Mouse (Mus musculus): ENCODE results near the gene Smchd1. TPM values are rescaled to one million over a fixed set of nuclear protein-coding genes. Genes with fewer than 3 reads are reported as not detected.

Gene Smchd1
- polyA plus RNA-seq, 1 experiment from 2014 or later = 24.6 TPM

DNA sequence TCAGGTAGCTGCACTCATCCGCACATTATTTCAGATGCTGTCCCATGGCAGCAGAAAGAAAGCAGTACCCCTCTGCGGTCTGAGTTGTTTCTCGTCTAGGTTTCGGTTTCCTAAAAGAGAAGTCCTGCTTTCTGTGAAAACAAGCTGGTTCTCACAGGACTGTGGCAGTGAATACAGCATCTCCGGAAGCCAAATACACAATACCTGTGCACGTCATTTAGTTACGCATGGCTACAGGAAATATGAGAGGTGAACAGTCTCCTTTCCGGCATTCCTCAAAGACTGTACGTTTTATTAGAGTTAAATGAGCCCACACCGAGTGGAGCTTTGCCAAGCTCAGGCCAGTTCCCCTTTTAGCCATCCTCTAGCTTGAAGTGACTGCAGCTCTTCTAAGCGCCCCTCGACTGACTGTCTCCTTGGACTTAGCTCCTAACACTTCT, 10.7 kb upstream of the Smchd1 start:
- H3K9ac ChIP-seq (ENCODE audit: low read depth, low read length) = peak overlapping the region; percentile 50
- H3K4me1 ChIP-seq (ENCODE audit: control insufficient read depth, low read depth, low read length) = peaks cover 29% of the 10 kb centered on the region
- peak overlapping the region; percentile 47 for H3K4me3 ChIP-seq (ENCODE audit: low read depth, low read length)
- no peaks in the 10 kb centered on the region for H3K36me3 ChIP-seq (ENCODE audit: control insufficient read depth, insufficient read depth)
- H3K9me3 ChIP-seq (replicated peaks; ENCODE audit: control insufficient read depth, low read length) = no peaks in the 10 kb centered on the region
- peak overlapping the region; percentile 72 for H3K27ac ChIP-seq (ENCODE audit: low read length)
- peak overlapping the region; percentile 71 for H3K4me2 ChIP-seq (ENCODE audit: low read depth, low read length)
- 11% methylated on average over 12 of the region's 12 CpGs for WGBS (ENCODE audit: insufficient replicate concordance)
- H3K27me3 ChIP-seq (ENCODE audit: control insufficient read depth, insufficient read depth, low read depth, low read length) = no peaks in the 10 kb centered on the region
- no peak for ATAC-seq (ENCODE audit: low read depth)

DNA sequence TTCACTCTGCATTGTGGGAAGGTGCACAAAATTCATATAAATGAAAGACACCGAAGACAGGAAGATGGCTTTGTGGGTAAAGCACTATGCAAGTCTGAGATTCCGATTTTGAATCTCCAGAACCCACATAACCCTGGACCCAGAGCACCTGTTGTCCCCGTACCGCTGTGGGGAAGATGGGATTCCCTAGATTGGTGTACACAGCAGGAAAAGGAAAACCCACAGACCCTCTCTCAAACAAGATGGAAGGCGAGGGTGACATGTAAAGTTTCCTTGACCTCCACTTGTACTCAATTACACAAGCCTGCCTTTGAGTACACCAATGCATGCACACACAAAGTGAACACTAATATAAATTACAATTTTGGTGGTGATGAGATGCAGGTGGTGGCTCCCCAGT, 9.6 kb upstream of the Smchd1 start:
- Histone ChIP-seq H3K36me3 (ENCODE audit: control insufficient read depth, insufficient read depth) (no peaks in the 10 kb centered on the region), H3K4me3 (ENCODE audit: low read depth, low read length) (no peak overlapping the region), H3K27me3 (ENCODE audit: control insufficient read depth, insufficient read depth, low read depth, low read length) (no peaks in the 10 kb centered on the region), H3K4me1 (ENCODE audit: control insufficient read depth, low read depth, low read length) (peaks cover 18% of the 10 kb centered on the region), H3K9ac (ENCODE audit: low read depth, low read length) (no peak overlapping the region), H3K4me2 (ENCODE audit: low read depth, low read length) (no peak overlapping the region), H3K9me3 (replicated peaks; ENCODE audit: control insufficient read depth, low read length) (no peaks in the 10 kb centered on the region), H3K27ac (ENCODE audit: low read length) (no peak overlapping the region)
- no peak for ATAC-seq (ENCODE audit: low read depth)
- 72% methylated on average over 5 of the region's 5 CpGs for WGBS (ENCODE audit: insufficient replicate concordance)

DNA sequence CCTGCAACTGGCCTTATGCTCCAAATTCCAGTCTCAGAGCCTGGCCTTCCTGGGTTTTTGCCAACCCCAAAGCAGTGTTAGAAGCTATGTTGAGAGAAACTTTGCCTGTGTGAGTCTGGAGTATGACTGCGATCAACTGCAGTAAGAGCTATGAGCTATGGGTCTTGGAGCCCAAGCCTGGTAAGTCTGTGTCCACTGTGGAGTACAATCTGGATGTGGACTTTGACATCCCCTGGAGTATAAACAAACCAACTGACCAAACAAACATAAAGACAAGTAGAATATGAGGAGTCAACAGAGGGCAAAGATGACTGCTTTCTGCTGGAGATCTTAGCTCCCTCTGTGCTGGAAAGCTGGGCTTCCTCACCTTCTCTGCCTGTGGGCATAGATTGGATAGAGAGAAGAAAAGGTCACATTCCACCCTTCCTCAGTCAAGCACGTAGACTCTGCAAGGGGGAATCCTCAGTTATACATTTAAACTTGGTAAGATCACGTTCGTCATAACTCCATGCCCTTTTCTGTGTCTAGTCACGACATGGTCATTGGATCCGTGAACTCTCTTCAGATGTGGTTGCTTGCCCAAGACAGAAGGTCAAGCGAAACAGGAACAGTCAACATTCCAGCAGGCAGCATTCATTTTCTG, 8.4 kb upstream of the Smchd1 start:
- Histone ChIP-seq H3K4me2 (ENCODE audit: low read depth, low read length) (no peak overlapping the region), H3K9me3 (replicated peaks; ENCODE audit: control insufficient read depth, low read length) (no peaks in the 10 kb centered on the region), H3K27me3 (ENCODE audit: control insufficient read depth, insufficient read depth, low read depth, low read length) (no peaks in the 10 kb centered on the region), H3K36me3 (ENCODE audit: control insufficient read depth, insufficient read depth) (no peaks in the 10 kb centered on the region), H3K4me3 (ENCODE audit: low read depth, low read length) (no peak overlapping the region), H3K9ac (ENCODE audit: low read depth, low read length) (no peak overlapping the region), H3K27ac (ENCODE audit: low read length) (peak overlapping the region; percentile 29), H3K4me1 (ENCODE audit: control insufficient read depth, low read depth, low read length) (peaks cover 14% of the 10 kb centered on the region)
- ATAC-seq (ENCODE audit: low read depth) = peak; percentile 43
- 68% methylated on average over 7 of the region's 7 CpGs for WGBS (ENCODE audit: insufficient replicate concordance)

DNA sequence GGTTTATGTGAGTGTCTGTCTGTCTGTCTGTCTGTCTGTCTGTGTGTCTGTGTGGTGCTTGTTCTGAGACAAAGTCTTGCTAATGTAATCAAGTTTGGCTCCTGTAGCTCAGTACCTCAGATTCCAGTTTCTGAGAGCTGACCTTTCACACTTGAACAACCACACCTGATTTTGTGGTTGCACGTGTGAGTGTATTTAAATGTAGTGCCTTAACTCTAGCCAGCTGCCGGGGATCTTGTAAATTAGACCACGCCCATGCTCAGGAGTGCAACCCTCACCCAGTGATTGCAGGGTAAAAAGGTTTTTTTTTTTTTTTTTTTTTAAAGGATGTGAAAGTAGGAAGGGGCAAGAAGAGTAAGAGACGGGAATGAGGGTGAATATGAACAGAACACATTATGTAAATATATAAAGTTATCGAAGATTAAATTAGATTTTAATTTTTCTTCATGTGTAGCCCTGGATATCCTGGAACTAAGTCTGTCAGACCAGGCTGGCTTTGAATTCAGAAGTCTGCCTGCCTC, 4.3 kb upstream of the Smchd1 start:
- no peak for ATAC-seq (ENCODE audit: low read depth)
- Histone ChIP-seq H3K4me1 (ENCODE audit: control insufficient read depth, low read depth, low read length) (peaks cover 4% of the 10 kb centered on the region; the same call in 1 of the 2 replicates), H3K4me3 (ENCODE audit: low read depth, low read length) (no peak overlapping the region), H3K4me2 (ENCODE audit: low read depth, low read length) (no peak overlapping the region), H3K36me3 (ENCODE audit: control insufficient read depth, insufficient read depth) (no peaks in the 10 kb centered on the region), H3K27me3 (ENCODE audit: control insufficient read depth, insufficient read depth, low read depth, low read length) (no peaks in the 10 kb centered on the region), H3K9me3 (replicated peaks; ENCODE audit: control insufficient read depth, low read length) (no peaks in the 10 kb centered on the region), H3K27ac (ENCODE audit: low read length) (no peak overlapping the region), H3K9ac (ENCODE audit: low read depth, low read length) (no peak overlapping the region)
- WGBS (ENCODE audit: insufficient replicate concordance) = 33% methylated on average over 5 of the region's 5 CpGs

DNA sequence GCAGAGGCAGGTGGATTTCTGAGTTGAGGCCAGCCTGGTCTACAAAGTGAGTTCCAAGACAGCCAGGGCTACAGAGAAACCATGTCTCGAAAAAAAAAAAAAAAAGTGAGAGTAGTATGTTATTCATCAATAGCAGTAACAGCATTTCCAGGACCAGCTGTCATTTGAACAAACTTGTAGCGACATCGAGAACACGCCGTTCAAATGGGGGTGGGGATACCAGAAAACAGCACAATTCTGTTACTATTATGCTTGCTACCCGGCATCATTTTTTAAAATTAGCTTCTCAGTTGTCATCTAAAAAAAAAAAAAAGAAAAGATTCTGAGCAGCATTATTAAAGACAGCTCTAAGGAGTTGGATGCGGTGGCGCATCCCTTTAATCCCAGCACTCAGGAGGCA, 2.3 kb upstream of the Smchd1 start:
- 83% methylated on average over 8 of the region's 8 CpGs for WGBS (ENCODE audit: insufficient replicate concordance)
- Histone ChIP-seq H3K27ac (ENCODE audit: low read length) (no peak overlapping the region), H3K36me3 (ENCODE audit: control insufficient read depth, insufficient read depth) (no peaks in the 10 kb centered on the region), H3K9ac (ENCODE audit: low read depth, low read length) (no peak overlapping the region), H3K4me3 (ENCODE audit: low read depth, low read length) (no peak overlapping the region), H3K4me2 (ENCODE audit: low read depth, low read length) (no peak overlapping the region), H3K4me1 (ENCODE audit: control insufficient read depth, low read depth, low read length) (peaks cover 9% of the 10 kb centered on the region; the same call in 1 of the 2 replicates), H3K9me3 (replicated peaks; ENCODE audit: control insufficient read depth, low read length) (no peaks in the 10 kb centered on the region), H3K27me3 (ENCODE audit: control insufficient read depth, insufficient read depth, low read depth, low read length) (no peaks in the 10 kb centered on the region)
- no peak for ATAC-seq (ENCODE audit: low read depth)

DNA sequence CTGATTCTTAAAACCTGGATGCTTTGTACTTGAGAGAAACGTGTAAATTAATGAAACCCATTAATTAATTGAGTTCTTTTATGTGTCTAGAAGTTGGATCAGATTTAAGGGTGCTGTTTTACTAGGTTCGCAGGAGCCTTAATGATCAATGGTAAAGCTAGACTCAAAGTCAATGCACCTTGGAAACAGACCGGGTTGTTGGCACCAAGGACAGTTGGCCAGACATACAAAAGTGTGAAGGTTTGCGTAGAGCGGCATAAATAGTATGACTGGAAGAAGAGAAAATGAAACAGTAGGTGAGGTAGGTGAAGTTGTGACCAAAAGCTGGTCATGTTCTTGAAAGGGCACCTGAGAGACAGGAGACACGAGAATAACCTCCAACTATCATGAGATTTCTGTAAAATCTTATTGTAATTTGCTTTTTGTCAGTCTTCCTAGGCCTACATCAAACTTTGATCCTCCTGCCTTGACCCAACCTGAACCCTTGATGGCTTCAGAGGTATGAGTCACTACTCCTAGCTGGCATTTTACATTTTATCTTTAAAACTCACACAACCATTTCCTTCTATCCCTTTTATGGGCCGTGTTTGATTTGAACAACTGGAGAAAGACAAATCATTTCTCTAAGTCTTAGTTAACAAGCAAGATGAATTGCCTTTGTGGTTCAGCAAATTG, 1.3 kb upstream of the Smchd1 start:
- ATAC-seq (ENCODE audit: low read depth) = no peak
- no peaks in the 10 kb centered on the region for H3K36me3 ChIP-seq (ENCODE audit: control insufficient read depth, insufficient read depth)
- H3K4me1 ChIP-seq (ENCODE audit: control insufficient read depth, low read depth, low read length) = peaks cover 9% of the 10 kb centered on the region; the same call in 1 of the 2 replicates
- H3K4me3 ChIP-seq (ENCODE audit: low read depth, low read length) = no peak overlapping the region
- no peak overlapping the region for H3K27ac ChIP-seq (ENCODE audit: low read length)
- peak overlapping the region; percentile 91 for H3K4me2 ChIP-seq (ENCODE audit: low read depth, low read length)
- no peak overlapping the region for H3K9ac ChIP-seq (ENCODE audit: low read depth, low read length)
- no peaks in the 10 kb centered on the region for H3K9me3 ChIP-seq (replicated peaks; ENCODE audit: control insufficient read depth, low read length)
- 66% methylated on average over 7 of the region's 7 CpGs for WGBS (ENCODE audit: insufficient replicate concordance)
- H3K27me3 ChIP-seq (ENCODE audit: control insufficient read depth, insufficient read depth, low read depth, low read length) = no peaks in the 10 kb centered on the region

DNA sequence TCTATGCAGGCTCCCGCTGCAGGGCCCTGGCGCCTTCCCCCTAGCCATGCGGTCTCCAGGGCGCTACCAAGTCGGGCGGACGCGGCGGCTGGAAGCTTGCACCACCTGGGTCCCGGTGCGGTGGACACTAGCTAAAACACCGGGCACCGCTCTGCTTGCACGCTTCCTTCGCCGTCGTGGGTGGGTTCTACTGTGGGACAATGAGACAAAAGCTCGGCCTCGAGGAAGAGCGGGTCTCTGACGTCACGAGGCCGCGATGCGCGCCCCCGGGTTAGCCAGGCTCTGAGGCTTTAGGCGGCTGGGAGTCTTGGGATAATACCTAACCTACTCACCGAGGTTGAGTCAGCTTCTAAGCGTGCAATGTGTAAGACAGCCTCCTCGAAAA, 554 bp upstream of the Smchd1 start:
- Histone ChIP-seq H3K4me2 (ENCODE audit: low read depth, low read length) (peak overlapping the region; percentile 91), H3K4me1 (ENCODE audit: control insufficient read depth, low read depth, low read length) (peaks cover 9% of the 10 kb centered on the region; the same call in 1 of the 2 replicates), H3K36me3 (ENCODE audit: control insufficient read depth, insufficient read depth) (no peaks in the 10 kb centered on the region), H3K9ac (ENCODE audit: low read depth, low read length) (peak overlapping the region; percentile 96), H3K27ac (ENCODE audit: low read length) (peak overlapping the region; percentile 96), H3K27me3 (ENCODE audit: control insufficient read depth, insufficient read depth, low read depth, low read length) (no peaks in the 10 kb centered on the region), H3K9me3 (replicated peaks; ENCODE audit: control insufficient read depth, low read length) (no peaks in the 10 kb centered on the region), H3K4me3 (ENCODE audit: low read depth, low read length) (peak overlapping the region; percentile 95)
- ATAC-seq (ENCODE audit: low read depth) = peak; percentile 39
- WGBS (ENCODE audit: insufficient replicate concordance) = under 1% methylated on average over 31 of the region's 31 CpGs

DNA sequence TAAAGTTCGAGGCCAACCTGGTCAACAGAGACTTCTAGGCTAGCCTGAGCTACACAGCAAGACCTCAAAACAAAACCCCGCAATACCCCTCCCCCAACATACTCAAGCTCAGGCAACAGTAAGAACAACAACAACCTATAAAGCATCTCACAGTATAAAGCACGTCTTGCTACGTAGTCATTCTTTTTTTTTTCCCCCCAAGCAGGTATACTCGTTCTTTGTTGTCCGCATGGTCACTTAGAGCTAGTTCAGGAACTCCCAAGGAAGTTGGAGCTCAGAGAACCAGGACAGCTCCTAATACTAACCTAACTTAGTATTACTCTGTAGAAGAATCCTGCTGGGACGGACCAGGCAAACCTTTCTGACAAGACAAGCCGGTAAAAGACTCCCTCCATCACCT, 1.0 kb downstream of the Smchd1 start:
- H3K27me3 ChIP-seq (ENCODE audit: control insufficient read depth, insufficient read depth, low read depth, low read length) = no peaks in the 10 kb centered on the region
- peak overlapping the region; percentile 95 for H3K4me3 ChIP-seq (ENCODE audit: low read depth, low read length)
- no peaks in the 10 kb centered on the region for H3K9me3 ChIP-seq (replicated peaks; ENCODE audit: control insufficient read depth, low read length)
- peak overlapping the region; percentile 91 for H3K4me2 ChIP-seq (ENCODE audit: low read depth, low read length)
- peak overlapping the region; percentile 96 for H3K9ac ChIP-seq (ENCODE audit: low read depth, low read length)
- no peak for ATAC-seq (ENCODE audit: low read depth)
- H3K27ac ChIP-seq (ENCODE audit: low read length) = no peak overlapping the region
- H3K4me1 ChIP-seq (ENCODE audit: control insufficient read depth, low read depth, low read length) = peaks cover 9% of the 10 kb centered on the region; the same call in 1 of the 2 replicates
- 8% methylated on average over 8 of the region's 8 CpGs for WGBS (ENCODE audit: insufficient replicate concordance)
- H3K36me3 ChIP-seq (ENCODE audit: control insufficient read depth, insufficient read depth) = no peaks in the 10 kb centered on the region

DNA sequence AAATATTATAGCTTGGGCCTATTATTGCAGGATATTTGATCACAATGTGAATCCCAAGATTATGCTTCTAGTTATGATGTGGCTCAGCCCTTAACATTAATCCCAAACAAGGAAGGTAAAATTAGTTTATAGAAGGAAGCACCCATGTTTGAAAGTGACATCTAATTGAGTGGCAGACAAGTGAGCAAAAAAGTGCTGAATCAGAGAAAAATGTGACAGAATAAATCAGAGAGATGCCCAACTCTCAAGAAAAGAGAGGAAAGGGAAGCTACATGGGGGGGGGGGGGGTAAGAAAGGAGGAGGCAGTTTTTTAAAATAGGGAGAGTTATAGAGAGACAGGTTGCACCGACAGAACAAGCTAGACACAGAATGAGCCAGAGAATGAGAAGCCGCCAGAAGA, 3.9 kb downstream of the Smchd1 start:
- 56% methylated on average over 2 of the region's 2 CpGs for WGBS (ENCODE audit: insufficient replicate concordance)
- Histone ChIP-seq H3K36me3 (ENCODE audit: control insufficient read depth, insufficient read depth) (no peaks in the 10 kb centered on the region), H3K9me3 (replicated peaks; ENCODE audit: control insufficient read depth, low read length) (no peaks in the 10 kb centered on the region), H3K9ac (ENCODE audit: low read depth, low read length) (no peak overlapping the region), H3K27ac (ENCODE audit: low read length) (no peak overlapping the region), H3K4me1 (ENCODE audit: control insufficient read depth, low read depth, low read length) (peaks cover 9% of the 10 kb centered on the region; the same call in 1 of the 2 replicates), H3K4me2 (ENCODE audit: low read depth, low read length) (no peak overlapping the region), H3K4me3 (ENCODE audit: low read depth, low read length) (no peak overlapping the region), H3K27me3 (ENCODE audit: control insufficient read depth, insufficient read depth, low read depth, low read length) (no peaks in the 10 kb centered on the region)
- ATAC-seq (ENCODE audit: low read depth) = no peak

Measured in liver, embryonic 16.5 days (tissue).